Mouse (Mus musculus): ENCODE data around the gene Entpd2.

GRCm38 (mm10) chr2:25371764-25372643 is 23.7 kb upstream of the Entpd2 start, which contains the start of gene Sapcd2:
- TF ChIP-seq CTCF (IDR thresholded peaks at IDR 0.05; ENCODE audit: insufficient read depth, low read depth, low read length) (no peak), POLR2A (IDR thresholded peaks at IDR 0.05; ENCODE audit: insufficient read depth, low read depth, low read length) (no peak)
